Mouse (Mus musculus): Measurements from ENCODE around the gene Ric8b.

Ric8b gene

DNA sequence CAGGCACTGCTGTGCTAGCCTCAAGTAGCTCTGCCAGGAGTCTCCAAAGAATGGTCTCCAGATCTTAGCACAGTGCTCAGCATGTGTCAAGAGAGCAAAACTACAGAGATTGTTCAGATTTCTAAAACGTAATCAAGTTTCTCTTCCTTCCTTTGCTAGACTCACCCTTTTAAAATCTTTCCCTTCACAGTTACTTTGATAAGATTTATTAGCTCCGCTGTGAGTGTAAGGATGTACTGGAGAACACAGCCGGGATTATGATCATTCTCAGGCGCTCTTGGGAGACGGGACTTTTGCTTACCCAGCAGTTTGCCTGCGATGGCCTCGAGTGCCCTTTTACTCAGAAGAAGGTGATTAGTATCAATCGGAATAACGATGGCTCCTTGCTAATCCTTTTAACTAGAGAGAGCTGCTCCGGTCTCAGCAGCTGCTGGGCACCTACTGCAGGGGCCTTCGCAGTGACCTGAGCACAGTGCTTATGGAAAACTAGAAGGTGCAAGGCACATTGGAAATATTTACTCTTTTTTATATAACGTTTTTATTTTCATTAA is 43.0 kb downstream of the Ric8b start:
- DNase-seq (ENCODE audit: low spot score in 2 of 2) = no peak

DNA sequence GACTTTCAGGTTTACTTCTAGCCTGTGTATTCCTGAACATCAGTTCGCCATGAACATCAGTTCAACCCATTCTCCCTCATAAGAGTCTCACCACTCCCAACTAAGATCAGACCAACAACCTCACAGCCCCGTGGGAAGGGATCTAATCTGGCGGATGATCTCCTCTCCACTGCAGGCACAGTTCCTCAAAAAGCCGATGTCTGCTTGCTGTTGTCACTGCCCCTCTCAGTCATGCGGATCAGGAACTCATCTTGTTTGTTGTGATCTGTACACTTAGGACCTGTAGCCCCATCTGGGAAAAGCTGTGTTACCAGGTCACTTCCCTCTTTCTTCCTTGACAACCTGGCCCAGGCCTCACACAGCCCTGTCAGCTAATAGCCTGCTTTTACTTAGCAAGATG is 45.7 kb downstream of the Ric8b start:
- no peak for DNase-seq (ENCODE audit: low spot score in 2 of 2)

DNA sequence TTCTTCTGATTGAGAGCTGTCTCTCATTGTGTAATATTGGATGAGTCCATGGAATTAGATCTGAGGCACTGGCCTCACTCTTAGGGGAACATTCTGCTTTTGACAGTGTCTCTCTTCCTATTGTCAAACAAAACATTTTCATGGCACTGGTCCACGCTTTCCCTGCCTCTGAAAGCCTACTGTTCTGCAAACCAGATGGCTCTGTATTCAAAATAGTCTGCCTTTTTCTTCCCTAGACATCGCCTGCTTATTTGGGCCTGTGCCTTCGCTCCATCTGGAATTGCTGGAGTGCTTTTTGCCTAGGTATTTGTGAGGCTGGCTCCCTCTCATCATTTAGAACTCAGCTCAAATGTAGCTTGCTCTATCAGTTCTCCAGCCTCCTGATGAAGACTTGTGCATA is 46.3 kb downstream of the Ric8b start:
- DNase-seq (ENCODE audit: low spot score in 2 of 2) = no peak

DNA sequence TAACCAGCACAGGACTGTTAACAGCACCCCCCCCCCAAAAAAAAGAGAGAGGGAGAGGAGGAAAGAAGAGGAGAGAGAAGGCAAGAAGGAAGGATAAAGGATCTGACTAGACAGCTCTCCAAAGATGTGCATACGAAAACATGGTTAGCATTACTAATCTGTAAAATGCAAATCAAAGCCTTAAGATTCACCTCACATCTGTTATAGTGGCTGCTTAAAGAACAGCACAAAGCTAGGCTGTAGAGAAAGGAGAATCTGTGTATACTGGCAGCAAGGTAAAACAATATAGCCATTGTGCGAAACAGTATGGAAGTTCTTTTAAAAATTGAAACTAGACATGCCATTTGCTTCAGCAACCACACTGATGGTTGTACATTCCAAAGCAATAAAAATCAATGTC is 49.1 kb downstream of the Ric8b start:
- no peak for DNase-seq (ENCODE audit: low spot score in 2 of 2)

DNA sequence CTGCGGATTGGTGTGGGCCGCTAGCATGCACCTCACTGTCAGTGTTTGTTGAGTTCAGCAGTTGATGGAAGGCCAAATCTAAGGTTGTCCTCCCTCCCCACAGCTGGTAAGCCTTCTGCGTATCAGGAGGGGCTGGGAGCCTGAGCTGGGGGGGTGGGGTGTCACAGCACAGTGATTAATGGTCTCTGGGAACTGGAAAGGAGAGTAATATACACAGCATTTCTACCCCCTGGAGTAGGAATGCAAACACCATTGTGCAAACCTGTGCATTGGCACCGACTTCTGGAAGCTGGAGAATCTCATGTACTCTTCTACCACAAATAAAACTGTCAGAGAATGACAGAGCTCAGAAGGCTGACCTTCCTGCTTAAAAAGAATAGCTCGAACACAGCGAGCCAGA is 50.2 kb downstream of the Ric8b start:
- no peak for DNase-seq (ENCODE audit: low spot score in 2 of 2)

DNA sequence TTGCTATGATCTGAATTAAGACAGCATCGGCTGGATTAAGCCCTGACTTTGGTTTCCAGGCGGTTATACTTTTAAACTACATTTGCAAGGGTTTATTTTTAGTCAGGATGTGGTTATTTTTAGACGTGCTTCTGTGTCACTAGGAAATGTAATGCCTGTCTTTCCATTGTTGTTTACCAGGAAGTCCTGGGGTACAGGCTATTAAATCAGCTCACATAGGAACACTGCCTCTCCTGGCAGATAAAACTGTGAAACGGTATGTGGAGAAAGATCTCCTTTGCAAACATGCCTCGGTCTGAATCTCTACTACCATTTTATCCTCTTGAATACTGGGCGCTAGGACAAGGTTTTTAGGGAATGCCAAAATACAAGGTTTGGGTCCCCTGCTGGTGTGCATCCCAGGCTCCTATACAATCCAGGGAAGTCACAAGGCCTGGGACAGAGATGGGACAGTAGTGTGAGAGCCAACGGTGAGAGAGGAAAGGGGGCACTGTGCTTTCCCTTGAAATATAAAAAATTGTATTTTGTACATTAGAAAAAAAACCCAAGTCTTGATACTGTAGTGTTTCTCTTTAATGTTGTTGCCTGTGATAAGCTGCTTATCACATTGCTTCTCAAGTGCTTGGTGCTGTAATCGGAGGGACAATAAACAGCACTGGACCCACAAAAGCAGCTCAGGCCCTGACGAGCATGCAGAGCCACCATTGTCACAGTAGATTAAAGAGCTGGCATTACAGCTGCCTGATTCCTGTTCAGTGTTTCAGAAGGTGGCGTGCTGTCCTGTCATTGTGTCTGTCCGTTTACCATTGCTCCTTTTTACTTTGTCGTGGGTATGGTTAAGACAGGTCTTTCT is 51.7 kb downstream of the Ric8b start:
- DNase-seq (ENCODE audit: low spot score in 2 of 2) = no peak

DNA sequence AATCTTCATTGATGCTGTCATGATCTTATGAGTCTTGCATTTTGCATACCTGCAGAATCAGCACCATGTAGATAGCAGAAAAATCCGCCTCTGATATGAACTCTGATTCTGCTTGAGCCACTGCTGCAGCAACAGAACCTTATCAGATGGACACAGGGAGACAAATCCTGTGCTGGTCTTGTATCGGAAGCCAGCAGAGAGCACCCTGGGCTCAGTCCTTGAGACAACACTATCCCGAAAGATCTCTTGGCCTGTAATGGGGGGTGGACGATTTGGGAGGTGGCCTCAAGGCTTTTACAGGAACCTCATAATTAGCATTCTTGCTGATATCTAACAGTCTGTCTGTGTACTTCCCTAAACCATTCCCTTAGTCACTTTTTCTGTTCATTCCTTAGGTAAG is 57.8 kb downstream of the Ric8b start:
- no peak for DNase-seq (ENCODE audit: low spot score in 2 of 2)

DNA sequence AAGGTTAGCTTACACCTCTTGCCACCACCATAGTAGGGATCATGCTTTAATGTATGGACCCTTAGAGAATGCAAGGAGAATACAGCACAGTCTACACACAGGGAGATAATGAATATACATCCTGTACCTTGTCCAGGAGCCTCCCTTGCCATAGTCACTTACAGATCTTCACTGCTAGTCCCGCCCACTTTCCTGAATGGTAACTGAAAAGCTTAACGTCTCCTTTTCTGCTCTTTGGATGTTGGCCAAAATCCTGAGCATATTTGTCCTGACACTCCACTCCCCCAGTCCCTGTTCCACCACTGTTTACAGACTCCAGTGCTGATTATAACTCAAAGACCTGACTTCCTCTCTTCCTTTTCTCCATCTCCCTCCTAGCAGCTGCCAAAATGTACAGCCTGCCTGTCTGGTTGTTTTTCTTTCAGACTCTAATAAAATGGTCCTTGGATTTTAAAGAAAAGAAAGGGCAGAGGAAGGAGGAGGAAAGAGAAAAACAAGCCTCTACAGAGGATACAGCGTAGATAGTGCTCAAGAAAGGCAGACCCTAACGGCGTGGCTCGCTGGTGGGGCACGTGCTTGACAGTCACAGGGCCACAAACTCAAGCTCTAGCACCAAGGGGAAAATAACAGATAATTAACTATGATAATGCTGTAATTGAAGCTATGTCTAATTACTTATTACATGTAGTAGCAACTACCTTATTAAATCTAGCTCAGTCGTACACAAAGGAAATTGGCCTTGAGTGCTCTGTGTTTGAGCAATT is 59.4 kb downstream of the Ric8b start:
- DNase-seq (ENCODE audit: low spot score in 2 of 2) = no peak

DNA sequence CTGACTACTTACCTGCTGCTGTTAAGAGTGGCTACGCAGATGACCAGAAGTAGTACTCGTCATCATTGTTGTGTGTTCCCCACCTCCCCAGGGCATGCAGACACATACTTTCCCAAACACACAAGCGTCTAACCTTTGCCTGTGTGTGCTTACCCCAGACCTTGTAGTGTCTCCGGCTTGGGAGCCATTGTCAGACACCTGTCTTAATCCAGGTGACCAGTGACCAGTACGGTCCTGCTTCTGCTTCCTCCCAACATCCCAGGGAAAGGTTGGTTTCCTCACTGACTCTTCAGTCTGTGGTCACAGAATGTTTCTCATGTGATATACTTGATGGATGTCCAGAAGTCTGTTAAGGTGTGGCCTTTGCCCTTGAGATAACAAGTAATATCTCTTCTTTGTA is 62.9 kb downstream of the Ric8b start:
- no peak for DNase-seq (ENCODE audit: low spot score in 2 of 2)

DNA sequence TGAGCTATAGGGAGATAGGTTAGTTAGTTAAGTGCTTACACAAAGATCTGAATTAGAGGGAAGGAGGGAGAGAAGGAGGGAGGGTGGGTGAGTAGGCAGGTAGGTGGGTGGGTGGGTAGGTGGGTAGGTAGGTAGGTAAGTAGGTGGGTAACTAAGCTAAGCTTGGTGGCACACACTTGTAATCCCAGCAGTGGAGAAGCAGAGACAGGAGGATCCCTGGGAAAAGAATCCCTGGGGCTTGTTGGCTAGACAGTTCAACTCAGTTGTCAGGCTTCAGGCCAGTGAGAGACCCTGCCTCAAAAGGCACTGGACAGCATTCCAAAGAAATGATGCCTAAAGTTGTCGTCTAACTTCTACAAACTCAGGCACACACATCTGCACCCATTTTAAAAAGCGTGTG is 64.0 kb downstream of the Ric8b start:
- DNase-seq (ENCODE audit: low spot score in 2 of 2) = no peak

DNA sequence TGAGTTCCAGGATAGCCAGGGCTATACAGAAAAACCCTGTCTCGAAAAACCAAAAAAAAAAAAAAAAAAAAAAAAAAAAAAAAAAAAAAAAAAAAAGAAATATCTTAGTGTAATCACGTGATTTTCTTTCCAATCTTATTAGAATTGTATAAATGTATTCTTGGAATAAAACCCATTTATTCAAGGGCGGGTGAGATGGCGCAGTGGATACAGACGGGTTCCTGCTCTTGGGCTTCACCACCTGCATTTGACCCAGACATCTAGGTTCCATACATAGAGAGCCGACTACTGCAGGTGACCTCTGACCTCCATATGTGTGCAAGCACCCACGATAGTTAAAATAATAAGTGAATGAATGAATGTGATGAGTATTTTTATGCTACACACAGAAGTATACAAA is 65.3 kb downstream of the Ric8b start:
- no peak for DNase-seq (ENCODE audit: low spot score in 2 of 2)

DNA sequence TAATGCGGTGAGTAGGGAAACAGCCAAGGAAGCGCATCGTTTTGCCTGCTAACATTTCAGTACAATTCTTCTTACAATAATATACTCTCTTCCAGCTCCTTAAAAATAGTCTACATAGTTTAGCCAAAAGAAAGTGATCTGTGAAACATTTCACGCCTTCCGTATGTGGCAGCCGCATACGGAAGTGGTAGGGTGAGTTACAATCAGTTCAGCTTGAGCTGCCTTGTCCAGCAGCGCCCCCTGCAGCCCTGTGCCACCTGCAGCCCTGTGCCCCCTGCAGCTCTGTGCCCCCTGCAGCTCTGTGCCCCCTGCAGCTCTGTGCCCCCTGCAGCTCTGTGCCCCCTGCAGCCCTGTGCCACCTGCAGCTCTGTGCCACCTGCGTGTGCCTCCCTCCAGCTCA is 68.5 kb downstream of the Ric8b start:
- DNase-seq (ENCODE audit: low spot score in 2 of 2) = no peak

DNA sequence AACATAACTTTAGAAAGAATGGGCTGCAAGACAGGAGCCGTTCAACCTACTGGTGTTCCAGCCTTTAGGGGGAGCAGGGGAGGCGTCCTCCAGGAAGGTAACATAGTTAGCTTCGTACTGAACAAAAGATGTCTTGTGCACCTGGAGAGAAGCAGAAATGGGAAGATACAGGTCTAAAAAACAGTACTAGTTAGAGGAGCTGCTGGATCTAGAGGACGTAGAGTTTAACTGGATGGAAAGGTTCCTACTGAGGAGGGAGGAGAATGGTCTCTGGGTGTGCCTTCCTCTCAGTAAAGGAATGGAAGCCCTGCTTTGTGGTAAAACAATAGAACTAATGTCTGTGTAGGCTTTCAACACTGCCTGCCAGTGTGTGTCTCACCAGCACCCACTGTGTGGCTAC is 70.2 kb downstream of the Ric8b start:
- DNase-seq (ENCODE audit: low spot score in 2 of 2) = no peak

DNA sequence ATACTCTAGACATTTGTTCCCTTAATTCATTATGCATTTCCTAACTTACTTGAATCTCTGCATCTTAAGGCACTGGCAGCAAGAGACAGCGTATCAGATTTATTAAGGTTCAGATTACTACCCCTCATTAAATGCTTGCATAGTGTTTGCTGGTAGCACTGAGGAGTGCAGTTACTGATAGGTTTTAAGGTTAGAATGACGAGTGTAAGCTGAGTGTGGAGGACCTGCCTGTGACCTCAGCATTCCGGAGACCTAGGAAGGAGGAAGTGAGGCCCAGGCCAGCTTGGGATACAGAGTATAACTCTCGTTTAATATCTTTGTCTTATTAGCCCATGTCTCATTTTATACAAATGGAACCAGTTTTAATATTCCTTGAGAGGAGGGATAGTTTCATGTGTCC is 71.2 kb downstream of the Ric8b start:
- DNase-seq (ENCODE audit: low spot score in 2 of 2) = no peak

DNA sequence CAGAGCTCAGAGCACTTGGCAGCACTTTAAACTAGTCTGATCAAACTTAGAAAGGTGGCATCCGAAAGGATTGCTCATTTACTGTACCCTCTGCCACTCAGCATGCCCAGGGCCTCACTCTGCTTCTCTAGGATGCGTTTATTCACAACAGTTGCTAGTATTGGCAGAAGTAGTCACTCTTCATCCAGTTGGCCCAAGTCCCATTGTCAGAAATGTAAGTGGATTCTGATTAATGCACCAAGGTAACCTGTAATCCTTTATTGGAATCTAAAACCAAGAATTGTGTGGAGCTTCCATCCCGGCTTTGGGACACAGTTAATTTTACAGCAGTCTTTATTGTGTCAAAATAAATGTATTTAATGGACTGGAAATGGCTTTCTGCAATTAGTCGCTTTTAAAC is 76.9 kb downstream of the Ric8b start:
- DNase-seq (ENCODE audit: low spot score in 2 of 2) = no peak

DNA sequence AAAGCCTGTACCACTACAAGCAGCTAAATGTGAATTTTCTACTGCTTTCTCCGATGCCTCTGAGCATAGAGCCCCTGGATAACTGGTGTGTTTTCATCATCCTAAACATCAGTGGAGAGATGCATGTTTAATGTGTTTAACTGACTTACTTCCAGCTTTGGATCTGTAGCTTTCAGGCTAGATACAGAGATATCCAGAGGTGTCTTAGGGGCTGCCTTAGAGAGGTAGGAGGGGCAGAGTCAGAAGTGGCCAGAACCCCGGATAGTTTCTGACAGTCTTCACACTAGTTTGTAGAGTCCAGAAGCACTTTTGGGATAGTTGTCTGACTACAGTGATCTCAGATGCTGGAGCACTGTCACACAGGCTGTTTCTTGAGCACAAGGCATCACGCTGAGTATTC is 77.6 kb downstream of the Ric8b start:
- no peak for DNase-seq (ENCODE audit: low spot score in 2 of 2)

DNA sequence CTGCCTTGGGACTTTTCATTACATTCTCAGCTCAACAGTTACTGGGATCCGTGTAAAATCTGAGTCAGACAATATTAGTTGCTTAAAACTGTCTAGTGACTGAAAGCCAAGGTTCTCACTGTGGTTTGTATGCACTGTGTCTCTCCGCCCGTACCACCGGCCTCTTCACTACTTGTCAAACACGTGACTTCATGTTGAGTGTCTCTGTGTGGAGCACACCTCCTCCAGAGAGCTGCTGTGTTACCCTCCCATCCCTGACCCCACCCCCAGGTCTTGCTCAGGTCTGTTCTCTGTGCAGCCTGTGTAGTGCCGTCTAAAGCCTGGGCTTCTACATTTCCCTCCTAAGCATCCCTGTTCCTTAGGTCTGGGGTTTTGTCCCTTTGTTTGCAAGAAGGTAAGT is 79.0 kb downstream of the Ric8b start:
- no peak for DNase-seq (ENCODE audit: low spot score in 2 of 2)

DNA sequence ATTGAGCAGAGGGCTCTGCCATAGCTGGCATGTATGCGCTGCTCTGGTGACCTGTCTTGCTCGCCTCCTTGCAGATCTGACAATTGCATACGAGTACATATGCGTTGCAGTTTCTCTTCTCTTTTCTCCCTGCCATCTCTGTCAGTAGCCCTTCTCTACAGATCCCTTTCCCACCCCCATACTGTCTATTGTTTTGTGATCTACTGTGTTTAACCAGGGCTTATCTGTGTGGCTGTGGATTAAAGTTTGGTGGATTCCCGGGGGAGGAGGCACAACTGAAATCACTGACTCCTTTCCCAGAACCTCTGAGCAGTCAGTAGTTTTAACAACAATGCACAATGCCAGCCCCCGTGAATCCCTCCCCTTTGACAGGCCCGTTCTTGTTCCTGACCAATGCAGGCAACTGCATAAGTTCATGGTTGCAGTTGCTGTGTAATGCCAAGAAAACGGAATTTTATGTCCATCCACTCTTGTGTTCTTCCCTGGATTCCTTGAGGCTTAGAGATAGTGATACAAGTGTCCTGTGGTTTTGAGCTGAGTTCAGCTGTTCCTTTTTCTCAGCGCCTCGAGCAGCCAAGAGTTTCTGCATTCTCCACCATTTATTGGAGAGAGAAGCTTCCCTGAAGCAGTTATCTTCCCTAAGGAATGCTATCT is 80.3 kb downstream of the Ric8b start:
- DNase-seq (ENCODE audit: low spot score in 2 of 2) = no peak

DNA sequence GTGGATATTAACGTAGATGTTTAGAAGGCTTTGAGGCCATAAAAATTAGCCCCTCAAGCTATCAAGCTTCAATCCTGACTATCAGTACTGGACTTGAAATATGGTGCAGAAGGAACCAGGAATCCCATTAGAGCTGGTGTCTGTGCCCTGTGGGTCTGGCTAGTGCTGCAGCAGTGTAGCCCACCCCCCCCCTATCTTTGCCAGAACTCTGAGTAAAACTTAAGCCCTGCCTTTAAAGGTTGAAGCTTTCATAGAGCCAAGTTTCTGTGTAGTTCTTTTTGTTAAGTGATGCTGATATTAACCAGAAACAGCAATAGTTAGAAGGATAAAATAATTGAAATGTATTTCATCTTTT is 80.8 kb downstream of the Ric8b start:
- no peak for DNase-seq (ENCODE audit: low spot score in 2 of 2)

DNA sequence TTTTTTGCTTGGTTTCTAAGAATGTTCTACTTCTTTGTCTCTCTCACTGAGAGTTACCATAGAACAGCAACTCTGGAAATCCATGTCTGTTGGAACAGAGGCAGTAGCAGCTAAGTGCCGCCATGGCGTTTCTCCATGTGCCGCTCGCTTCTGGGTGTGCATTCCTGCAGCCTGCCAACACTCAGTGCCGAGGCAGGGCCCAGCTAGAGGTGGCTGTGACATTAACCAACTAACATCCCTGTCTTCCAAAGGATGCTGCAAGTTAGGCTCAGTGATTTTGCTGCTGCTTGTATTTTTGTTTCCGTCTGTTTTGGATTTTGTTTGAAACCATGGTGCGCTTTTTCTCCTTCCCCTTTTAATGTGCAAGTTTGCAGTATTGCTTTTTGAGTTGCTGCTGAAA is 84.5 kb downstream of the Ric8b start:
- no peak for DNase-seq (ENCODE audit: low spot score in 2 of 2)

DNA sequence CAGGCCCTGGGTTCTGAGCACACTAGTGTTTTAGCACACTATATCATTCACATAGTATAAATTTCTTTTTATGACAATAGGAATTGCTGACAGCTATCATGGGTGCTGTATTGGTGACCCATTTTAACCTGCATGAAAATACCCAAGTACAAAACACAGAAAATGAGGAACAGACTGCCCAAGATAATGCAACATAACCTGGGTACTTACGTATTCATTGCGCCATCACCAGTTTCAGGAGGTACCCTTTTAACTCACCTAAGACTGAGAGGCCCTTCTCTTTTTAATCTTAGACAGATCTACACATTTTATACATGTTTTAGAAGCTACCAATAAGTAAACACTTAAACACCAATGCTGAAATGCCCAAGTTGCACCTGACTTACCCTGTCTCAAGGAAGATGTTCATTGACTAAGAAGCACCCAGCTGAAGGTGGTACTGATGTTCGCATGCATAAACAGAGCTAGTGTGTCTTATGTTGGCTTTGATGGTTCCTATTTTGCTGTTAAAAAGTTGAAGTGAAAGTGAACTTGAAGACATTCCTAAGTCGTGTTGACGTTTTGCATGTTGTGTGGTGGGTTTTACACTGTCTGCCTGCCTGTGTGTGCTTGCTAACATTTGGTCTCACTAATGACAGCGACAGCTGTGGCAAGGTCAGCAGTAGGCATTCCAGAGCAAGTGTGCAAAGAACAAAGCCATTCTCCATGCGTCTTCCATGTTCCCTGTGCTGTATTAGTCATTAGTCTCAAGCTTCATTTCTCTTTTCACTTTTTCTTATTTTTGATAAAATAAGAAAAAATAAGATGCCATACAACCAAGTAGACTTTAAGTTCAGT is 86.0 kb downstream of the Ric8b start:
- no peak for DNase-seq (ENCODE audit: low spot score in 2 of 2)

All from urinary bladder, postnatal 4 days (tissue).